Mouse (Mus musculus): ENCODE measurements around the gene Fam168a. TPM values are rescaled to one million over a fixed set of nuclear protein-coding genes. Genes with fewer than 3 reads are reported as not detected.
A peak's percentile ranks its signal among the peaks of the same experiment; 100 is the strongest.

Fam168a gene
- polyA plus RNA-seq, 1 experiment, result 27.0 TPM

DNA sequence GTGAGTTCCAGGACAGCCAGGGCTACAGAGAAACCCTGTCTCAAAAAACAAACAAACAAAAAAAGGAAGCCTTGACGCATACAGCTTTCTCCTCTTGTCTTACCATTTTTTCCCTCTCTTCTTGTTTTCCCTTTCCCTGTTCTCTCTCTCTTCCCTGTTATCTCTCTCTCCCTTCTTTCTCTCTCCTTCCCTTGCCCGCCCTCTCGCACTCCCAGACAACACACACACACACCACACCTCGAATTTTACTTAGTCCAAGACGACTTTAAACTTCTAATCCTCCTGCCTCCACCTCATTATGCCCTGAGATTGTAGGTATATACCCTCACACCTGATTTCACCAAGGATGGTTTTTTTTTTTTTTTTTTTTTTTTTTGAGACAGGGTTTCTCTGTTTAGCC is 22.4 kb upstream of the Fam168a start:
- no peak overlapping the region for H3K27ac ChIP-seq (ENCODE audit: control insufficient read depth, insufficient read depth, low read depth, low read length)
- H3K27me3 ChIP-seq (ENCODE audit: control insufficient read depth, insufficient read depth, low read length), result no peaks in the 10 kb centered on the region
- TF ChIP-seq CTCF (IDR thresholded peaks at IDR 0.05; ENCODE audit: control insufficient read depth, insufficient read depth, insufficient replicate concordance, low read depth, low read length) (no peak), POLR2A (IDR thresholded peaks at IDR 0.05; ENCODE audit: control insufficient read depth, low read depth, low read length) (no peak)
- no peak overlapping the region for H3K4me3 ChIP-seq (ENCODE audit: control insufficient read depth, low read depth, low read length)
- no peaks in the 10 kb centered on the region for H3K36me3 ChIP-seq (ENCODE audit: control insufficient read depth, insufficient read depth, low read length)
- H3K4me1 ChIP-seq (ENCODE audit: control insufficient read depth, insufficient read depth, low read length), result no peaks in the 10 kb centered on the region

DNA sequence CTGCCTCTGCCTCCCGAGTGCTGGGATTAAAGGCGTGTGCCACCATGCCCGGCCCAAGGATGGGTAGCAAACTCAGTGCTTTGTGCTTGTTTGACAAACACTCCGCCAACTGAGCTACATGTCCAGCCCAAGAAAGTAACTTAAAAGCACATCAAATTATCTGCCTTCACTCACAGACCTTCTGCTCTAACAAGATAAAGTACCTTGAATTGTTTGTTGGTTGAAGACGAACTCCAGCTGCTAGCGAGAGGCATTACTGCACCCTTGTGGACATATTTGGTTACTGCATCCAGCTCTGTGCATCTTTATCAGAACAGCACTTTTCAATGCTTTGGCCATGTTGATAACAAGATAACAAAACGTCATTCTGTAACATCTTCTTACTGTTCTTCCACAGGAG is 21.9 kb upstream of the Fam168a start:
- H3K36me3 ChIP-seq (ENCODE audit: control insufficient read depth, insufficient read depth, low read length), result no peaks in the 10 kb centered on the region
- H3K27ac ChIP-seq (ENCODE audit: control insufficient read depth, insufficient read depth, low read depth, low read length), result no peak overlapping the region
- no peaks in the 10 kb centered on the region for H3K27me3 ChIP-seq (ENCODE audit: control insufficient read depth, insufficient read depth, low read length)
- H3K4me3 ChIP-seq (ENCODE audit: control insufficient read depth, low read depth, low read length), result no peak overlapping the region
- no peaks in the 10 kb centered on the region for H3K4me1 ChIP-seq (ENCODE audit: control insufficient read depth, insufficient read depth, low read length)
- TF ChIP-seq CTCF (IDR thresholded peaks at IDR 0.05; ENCODE audit: control insufficient read depth, insufficient read depth, insufficient replicate concordance, low read depth, low read length), result peak; percentile 51; the same call in 1 of the 2 replicates
- no peak for TF ChIP-seq POLR2A (IDR thresholded peaks at IDR 0.05; ENCODE audit: control insufficient read depth, low read depth, low read length)

DNA sequence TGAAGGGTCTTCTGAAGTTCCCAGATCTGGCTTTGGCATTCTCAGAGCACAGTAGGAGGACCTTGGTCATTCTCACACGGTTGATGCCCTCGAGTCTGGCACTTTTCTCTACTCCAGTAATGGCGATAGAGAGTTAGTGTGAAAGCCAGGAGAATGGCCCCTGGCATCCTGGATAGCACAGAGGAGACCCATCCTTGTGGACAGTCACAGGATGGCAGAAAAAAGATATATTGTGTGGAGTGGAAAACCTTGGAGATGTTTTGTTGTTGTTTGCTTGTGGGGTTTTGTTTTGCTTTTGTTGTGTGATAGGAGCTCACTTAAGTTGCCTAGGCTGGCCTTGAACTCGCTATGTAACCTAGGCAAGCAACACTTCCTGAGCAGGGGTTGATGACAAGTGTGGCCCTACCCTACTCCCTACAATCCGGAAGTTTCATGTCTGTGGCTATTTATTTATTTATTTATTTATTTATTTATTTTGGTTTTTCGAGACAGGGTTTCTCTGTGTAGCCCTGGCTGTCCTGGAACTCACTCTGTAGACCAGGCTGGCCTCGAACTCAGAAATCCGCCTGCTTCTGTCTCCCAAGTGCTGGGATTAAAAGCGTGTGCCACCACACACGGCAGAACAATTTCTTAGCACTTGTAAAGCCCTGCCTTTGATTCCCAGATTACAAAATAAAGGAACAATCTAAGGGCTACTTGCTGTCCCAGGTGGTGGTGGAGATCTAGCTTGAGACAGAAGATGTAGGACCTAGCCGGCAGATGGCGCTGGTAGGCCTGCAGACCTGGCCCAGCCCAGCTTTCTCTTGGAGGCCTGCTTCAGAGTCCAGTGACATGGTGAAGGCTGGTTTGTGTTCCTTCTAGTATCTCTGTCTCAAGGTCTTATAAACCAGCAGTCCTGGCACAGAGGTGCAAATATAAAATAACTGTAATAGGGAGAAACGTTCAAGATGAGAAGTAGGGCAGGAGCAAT is 21.1 kb upstream of the Fam168a start:
- no peaks in the 10 kb centered on the region for H3K36me3 ChIP-seq (ENCODE audit: control insufficient read depth, insufficient read depth, low read length)
- TF ChIP-seq CTCF (IDR thresholded peaks at IDR 0.05; ENCODE audit: control insufficient read depth, insufficient read depth, insufficient replicate concordance, low read depth, low read length), result peak; percentile 69; the same call in 1 of the 2 replicates
- TF ChIP-seq POLR2A (IDR thresholded peaks at IDR 0.05; ENCODE audit: control insufficient read depth, low read depth, low read length), result no peak
- H3K27ac ChIP-seq (ENCODE audit: control insufficient read depth, insufficient read depth, low read depth, low read length), result no peak overlapping the region
- no peaks in the 10 kb centered on the region for H3K27me3 ChIP-seq (ENCODE audit: control insufficient read depth, insufficient read depth, low read length)
- H3K4me1 ChIP-seq (ENCODE audit: control insufficient read depth, insufficient read depth, low read length), result no peaks in the 10 kb centered on the region
- H3K4me3 ChIP-seq (ENCODE audit: control insufficient read depth, low read depth, low read length), result no peak overlapping the region

DNA sequence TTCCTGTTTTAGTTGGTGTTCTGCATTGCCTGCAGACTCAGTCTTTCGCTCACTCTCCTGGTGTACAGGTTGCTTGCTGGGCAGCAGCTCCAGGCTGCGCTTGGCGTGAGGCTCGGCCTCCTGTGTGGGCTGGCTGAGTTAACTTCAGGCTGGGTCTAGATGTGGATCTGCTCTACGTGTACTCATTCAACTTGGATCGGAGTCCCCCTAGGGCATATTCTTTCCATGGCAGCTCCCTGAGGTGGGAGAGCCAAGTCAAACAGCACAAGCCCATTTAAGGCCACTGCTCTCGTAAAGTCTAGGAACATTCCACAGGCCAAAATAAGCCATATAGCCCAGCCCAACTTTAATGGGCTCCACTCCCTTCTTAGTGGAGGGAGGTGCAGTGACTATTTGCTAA is 18.0 kb upstream of the Fam168a start:
- Histone ChIP-seq H3K4me3 (ENCODE audit: control insufficient read depth, low read depth, low read length) (no peak overlapping the region), H3K36me3 (ENCODE audit: control insufficient read depth, insufficient read depth, low read length) (no peaks in the 10 kb centered on the region), H3K4me1 (ENCODE audit: control insufficient read depth, insufficient read depth, low read length) (no peaks in the 10 kb centered on the region), H3K27ac (ENCODE audit: control insufficient read depth, insufficient read depth, low read depth, low read length) (no peak overlapping the region), H3K27me3 (ENCODE audit: control insufficient read depth, insufficient read depth, low read length) (no peaks in the 10 kb centered on the region)
- TF ChIP-seq CTCF (IDR thresholded peaks at IDR 0.05; ENCODE audit: control insufficient read depth, insufficient read depth, insufficient replicate concordance, low read depth, low read length) (no peak), POLR2A (IDR thresholded peaks at IDR 0.05; ENCODE audit: control insufficient read depth, low read depth, low read length) (no peak)

DNA sequence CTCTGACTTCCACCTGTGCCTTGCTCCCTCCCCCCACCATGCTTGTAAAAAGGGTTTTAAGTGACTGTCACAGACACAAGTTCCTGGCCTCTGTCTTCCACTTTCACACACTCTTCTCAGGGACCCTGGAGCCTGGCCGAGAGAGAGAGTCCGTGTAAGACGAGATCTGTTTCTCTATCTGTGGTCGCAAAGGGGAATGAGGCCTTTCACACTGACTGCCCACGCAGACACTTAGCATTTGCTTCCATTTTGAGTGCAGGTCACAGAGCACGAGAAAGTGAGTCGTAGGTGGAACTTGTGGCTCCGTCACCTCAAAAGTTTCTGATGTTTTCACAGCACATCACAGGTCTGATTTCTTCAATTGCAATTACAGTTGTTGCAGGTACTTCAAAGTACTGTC is 13.2 kb upstream of the Fam168a start:
- no peak overlapping the region for H3K4me3 ChIP-seq (ENCODE audit: control insufficient read depth, low read depth, low read length)
- no peaks in the 10 kb centered on the region for H3K27me3 ChIP-seq (ENCODE audit: control insufficient read depth, insufficient read depth, low read length)
- TF ChIP-seq CTCF (IDR thresholded peaks at IDR 0.05; ENCODE audit: control insufficient read depth, insufficient read depth, insufficient replicate concordance, low read depth, low read length), result no peak
- no peak for TF ChIP-seq POLR2A (IDR thresholded peaks at IDR 0.05; ENCODE audit: control insufficient read depth, low read depth, low read length)
- H3K27ac ChIP-seq (ENCODE audit: control insufficient read depth, insufficient read depth, low read depth, low read length), result no peak overlapping the region
- no peaks in the 10 kb centered on the region for H3K4me1 ChIP-seq (ENCODE audit: control insufficient read depth, insufficient read depth, low read length)
- H3K36me3 ChIP-seq (ENCODE audit: control insufficient read depth, insufficient read depth, low read length), result no peaks in the 10 kb centered on the region

DNA sequence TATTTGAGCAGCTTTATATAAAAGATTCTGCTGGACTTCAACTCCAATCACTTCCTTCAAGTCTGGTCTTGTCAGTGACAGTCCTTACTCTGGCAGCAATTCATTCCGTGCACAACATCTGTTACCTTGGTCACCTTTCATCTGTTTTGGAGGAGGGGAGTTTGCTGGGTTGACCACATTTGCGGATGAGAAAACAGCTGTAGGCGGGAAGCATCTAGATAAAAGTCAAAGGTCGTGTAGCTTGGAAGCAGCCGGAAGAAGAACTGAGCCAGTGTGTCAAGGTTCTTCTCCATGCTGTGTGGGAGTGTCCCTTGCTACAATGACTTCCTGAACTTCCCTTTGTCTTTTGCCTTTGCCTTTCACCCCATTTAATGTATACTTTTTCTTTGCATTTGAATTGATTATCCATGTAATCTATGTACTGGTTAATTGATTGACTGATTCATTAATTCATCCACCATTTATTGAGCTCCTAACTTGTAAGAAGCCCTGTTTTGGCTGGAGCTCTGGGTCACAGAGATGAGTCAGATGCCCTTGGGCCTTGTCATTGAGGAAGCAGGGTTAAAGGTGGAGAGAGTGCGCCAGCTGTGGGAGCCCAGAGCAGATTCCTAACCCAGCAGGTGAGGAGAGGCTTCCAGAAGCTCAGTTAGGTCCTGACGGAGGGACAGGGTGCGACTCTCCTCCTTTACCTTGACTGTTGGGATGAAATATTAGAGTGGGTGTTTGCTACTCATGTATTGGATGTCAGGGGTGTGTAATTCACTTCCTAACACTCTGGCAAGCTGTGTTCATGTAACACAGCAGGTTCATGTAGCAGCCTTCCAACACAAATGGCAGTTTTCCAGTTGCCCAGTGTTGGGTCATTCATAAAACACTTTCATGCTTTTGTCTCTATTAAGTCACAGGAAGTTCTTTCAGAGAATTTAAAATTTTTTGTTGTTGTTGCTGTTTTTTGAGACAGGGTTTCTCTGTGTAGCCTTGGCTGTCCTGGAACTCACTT is 6.4 kb upstream of the Fam168a start:
- no peak for TF ChIP-seq CTCF (IDR thresholded peaks at IDR 0.05; ENCODE audit: control insufficient read depth, insufficient read depth, insufficient replicate concordance, low read depth, low read length)
- TF ChIP-seq POLR2A (IDR thresholded peaks at IDR 0.05; ENCODE audit: control insufficient read depth, low read depth, low read length), result no peak
- H3K4me3 ChIP-seq (ENCODE audit: control insufficient read depth, low read depth, low read length), result no peak overlapping the region
- no peaks in the 10 kb centered on the region for H3K27me3 ChIP-seq (ENCODE audit: control insufficient read depth, insufficient read depth, low read length)
- H3K36me3 ChIP-seq (ENCODE audit: control insufficient read depth, insufficient read depth, low read length), result no peaks in the 10 kb centered on the region
- H3K27ac ChIP-seq (ENCODE audit: control insufficient read depth, insufficient read depth, low read depth, low read length), result no peak overlapping the region
- no peaks in the 10 kb centered on the region for H3K4me1 ChIP-seq (ENCODE audit: control insufficient read depth, insufficient read depth, low read length)

Data from testis, adult 2 months (tissue).